Mouse (Mus musculus) liver, embryonic 13.5 days (tissue): Measurements from ENCODE around the gene Glra1. TPM values are rescaled to one million over a fixed set of nuclear protein-coding genes. Genes with fewer than 3 reads are reported as not detected.
A peak's percentile ranks its signal among the peaks of the same experiment; 100 is the strongest.

Experiments
- ATAC-seq: fragments of 200-750 bp; cut with Nextera tagmentation; 2 replicates; pipeline ENCODE4 v1.8.0; 2017; ENCODE audit warnings: low read depth, mild to moderate bottlenecking, moderate number of reproducible peaks, moderate library complexity
- DNase-seq: peaks from one replicate; pipeline ENCODE4 v3.0.0; 2022
- H3K27ac ChIP-seq: fragments of 300-500 bp; sonication (generic); 2 replicates; pipeline ENCODE4 v1.5.1; 2015; ENCODE audit warnings: moderate library complexity, mild to moderate bottlenecking, inconsistent platforms
- H3K27me3 ChIP-seq: fragments of 300-500 bp; sonication (generic); 2 replicates; pipeline ENCODE4 v1.6.1; 2015; ENCODE audit warnings: mild to moderate bottlenecking, inconsistent platforms
- H3K36me3 ChIP-seq: fragments of 300-500 bp; sonication (generic); 2 replicates; pipeline ENCODE4 v1.6.1; 2015; ENCODE audit warnings: mild to moderate bottlenecking, inconsistent platforms
- H3K4me1 ChIP-seq: fragments of 300-500 bp; sonication (generic); replicated peaks from 2 replicates; pipeline ENCODE4 v1.6.1; 2015; ENCODE audit warnings: inconsistent platforms
- H3K4me2 ChIP-seq: fragments of 300-500 bp; sonication (generic); 2 replicates; pipeline ENCODE4 v1.6.1; 2015; ENCODE audit warnings: inconsistent platforms, mild to moderate bottlenecking, moderate library complexity
- H3K4me3 ChIP-seq: fragments of 300-500 bp; sonication (generic); replicated peaks from 2 replicates; pipeline ENCODE4 v1.5.1; 2015; ENCODE audit warnings: mild to moderate bottlenecking, inconsistent platforms
- H3K9ac ChIP-seq: fragments of 300-500 bp; sonication (generic); 2 replicates; pipeline ENCODE4 v1.6.1; 2015; ENCODE audit warnings: mild to moderate bottlenecking, inconsistent platforms
- H3K9me3 ChIP-seq: fragments of 300-500 bp; sonication (generic); replicated peaks from 2 replicates; pipeline ENCODE4 v1.6.1; 2016; ENCODE audit warnings: inconsistent platforms
- WGBS: fragments of 180-500 bp; shearing (Covaris S2); methylation state at CpG from one replicate; pipeline ENCODE4 v1.1.7; 2015; ENCODE audit not compliant: insufficient replicate concordance; 5-methylcytosine and 5-hydroxymethylcytosine counted together
- microRNA-seq: library from miRNA; unstranded; fragments of <30 nt; microRNA quantifications from one replicate; pipeline ENCODE4, GENCODE M21; 2016
- polyA plus RNA-seq: library from polyadenylated mRNA; unstranded; fragments of >200 nt; fragmentation: Nextera tagmentation; extraction: Ambion mirVana; gene quantifications from 2 replicates; pipeline ENCODE4 v1.2.1, GENCODE M21; 2015

Glra1 gene
- polyA plus RNA-seq, 1 experiment from 2014 or later: not detected

DNA sequence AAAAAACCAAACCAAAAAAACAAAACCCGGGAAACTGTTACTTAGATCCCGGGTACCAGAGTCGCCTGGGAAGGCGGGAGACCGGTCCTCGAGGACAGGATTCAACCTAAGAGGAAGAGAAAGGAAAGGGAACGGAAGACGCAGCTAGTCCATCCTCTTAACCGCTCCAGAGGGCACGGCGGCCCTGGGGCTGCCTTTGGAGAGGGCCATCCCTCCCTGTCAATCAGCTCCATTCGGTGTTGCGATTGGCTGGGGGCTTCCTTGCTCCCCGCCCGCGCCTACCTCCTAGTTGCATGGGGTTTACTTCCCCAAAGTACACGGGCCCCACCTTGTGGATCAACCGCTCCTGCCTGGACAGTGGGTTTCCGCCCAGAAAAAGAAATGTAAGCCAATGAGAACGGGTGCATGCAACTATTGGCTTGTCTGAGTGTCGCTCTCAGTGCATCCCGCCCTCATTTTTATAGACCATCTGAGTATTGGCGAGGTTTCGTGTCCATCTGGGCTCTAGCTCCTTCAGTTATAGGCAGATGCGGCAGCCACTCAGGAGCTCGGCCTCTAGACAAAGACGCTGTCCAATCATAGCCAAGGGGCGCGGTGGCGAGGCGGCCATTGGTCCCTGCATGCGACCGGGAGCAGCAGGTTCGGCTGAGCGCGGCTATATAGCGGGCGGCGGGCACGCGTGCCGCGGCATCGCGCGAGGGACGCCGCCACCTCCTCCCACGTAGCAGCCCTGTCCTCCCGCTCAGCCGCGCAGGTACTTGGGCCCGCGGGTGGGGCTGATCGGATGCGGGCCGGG lies 138.8 kb downstream of the Glra1 start, which contains the start of gene G3bp1:
TSS of gene G3bp1 (plus strand) at position 638 of the 796 bp plus-strand sequence.
- H3K4me3 ChIP-seq: peak within 1 kb of the TSS; percentile 96
- H3K27me3 ChIP-seq: no peaks in the 10 kb centered on the region
- WGBS: under 1% methylated on average over 56 of the region's 57 CpGs
- H3K27ac ChIP-seq: peak within 1 kb of the TSS; percentile 93
- H3K4me2 ChIP-seq: peak within 1 kb of the TSS; percentile 80
- peaks cover 57% of the 10 kb centered on the region for H3K4me1 ChIP-seq
- no peaks in the 10 kb centered on the region for H3K9me3 ChIP-seq
- H3K9ac ChIP-seq: peak within 1 kb of the TSS; percentile 96
- H3K36me3 ChIP-seq: peaks cover 20% of the 10 kb centered on the region
- ATAC-seq (peak; percentile 93), DNase-seq (peak; percentile 99)

GRCm38 (mm10) chr11:55468611-55469047 lies 139.4 kb downstream of the Glra1 start:
- Histone ChIP-seq H3K9ac (peak overlapping the region; percentile 84), H3K4me3 (peak overlapping the region; percentile 96), H3K4me1 (peaks cover 50% of the 10 kb centered on the region), H3K9me3 (no peaks in the 10 kb centered on the region), H3K27ac (peak overlapping the region; percentile 93), H3K4me2 (peak overlapping the region; percentile 80), H3K36me3 (peaks cover 14% of the 10 kb centered on the region), H3K27me3 (no peaks in the 10 kb centered on the region)
- ATAC-seq (peak; percentile 20; the same call in 1 of the 2 replicates), DNase-seq (no peak)
- under 1% methylated on average over 17 of the region's 17 CpGs for WGBS

- H3K36me3 ChIP-seq: peaks cover 8% of the 10 kb centered on the region
- peak overlapping the region; percentile 80 for H3K4me2 ChIP-seq
- H3K9me3 ChIP-seq: no peaks in the 10 kb centered on the region
- H3K27me3 ChIP-seq: no peaks in the 10 kb centered on the region
- peaks cover 44% of the 10 kb centered on the region for H3K4me1 ChIP-seq
- H3K27ac ChIP-seq: peak overlapping the region; percentile 93
- 64% methylated on average over 10 of the region's 10 CpGs for WGBS
- peak overlapping the region; percentile 96 for H3K4me3 ChIP-seq
- peak overlapping the region; percentile 84 for H3K9ac ChIP-seq
- DNase-seq: no peak
- no peak for ATAC-seq
These were observed 140.0 kb downstream of the Glra1 start for GRCm38 (mm10) chr11:55468012-55468411.

GRCm38 (mm10) chr11:55465177-55465576 lies 142.8 kb downstream of the Glra1 start:
- DNase-seq (no peak), ATAC-seq (no peak)
- H3K9ac ChIP-seq: no peak overlapping the region
- no peaks in the 10 kb centered on the region for H3K9me3 ChIP-seq
- no peaks in the 10 kb centered on the region for H3K27me3 ChIP-seq
- no peak overlapping the region for H3K4me2 ChIP-seq
- no peak overlapping the region for H3K27ac ChIP-seq
- no peaks in the 10 kb centered on the region for H3K36me3 ChIP-seq
- 85% methylated on average over 3 of the region's 3 CpGs for WGBS
- peaks cover 32% of the 10 kb centered on the region for H3K4me1 ChIP-seq
- no peak overlapping the region for H3K4me3 ChIP-seq

DNA sequence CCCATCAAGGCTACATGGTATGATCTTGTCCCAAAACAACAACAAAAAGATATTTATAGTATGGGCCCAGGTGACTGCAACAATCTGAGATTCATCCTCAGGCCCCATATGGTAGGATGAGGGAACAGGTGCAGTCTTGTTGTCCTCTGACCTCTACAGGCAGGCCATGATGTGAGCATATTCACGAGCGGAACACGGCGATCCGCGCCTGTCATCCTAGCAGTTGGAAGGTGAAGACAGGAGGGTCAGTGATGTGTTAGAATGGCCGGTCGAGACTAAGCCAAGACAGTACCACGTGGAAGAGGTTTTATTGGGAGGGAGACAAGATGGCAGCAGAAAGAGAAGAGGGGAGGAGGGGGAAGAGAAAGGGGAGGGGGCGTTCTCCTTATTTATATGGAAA lies 143.3 kb downstream of the Glra1 start:
- H3K36me3 ChIP-seq: no peaks in the 10 kb centered on the region
- no peaks in the 10 kb centered on the region for H3K27me3 ChIP-seq
- no peak overlapping the region for H3K4me2 ChIP-seq
- WGBS: 73% methylated on average over 10 of the region's 10 CpGs
- no peak overlapping the region for H3K9ac ChIP-seq
- H3K27ac ChIP-seq: peak overlapping the region; percentile 9; the same call in 1 of the 2 replicates
- H3K4me3 ChIP-seq: no peak overlapping the region
- peaks cover 37% of the 10 kb centered on the region for H3K4me1 ChIP-seq
- DNase-seq: no peak
- H3K9me3 ChIP-seq: no peaks in the 10 kb centered on the region
- ATAC-seq: no peak

Small RNA genes within 50 kb of the gene (microRNA-seq; reads per million reads assigned to microRNA genes)
- gene Mir7652: 1.2 reads per million

Other genes starting within 250 kb of the Glra1 start
- gene Sparc, start 185.0 kb downstream of the Glra1 start, polyA plus RNA-seq: 150 and 155 TPM in 2 replicates
- gene Atox1, start 147.0 kb downstream of the Glra1 start, polyA plus RNA-seq: 184 and 205 TPM in 2 replicates
- 96.5 and 114 TPM in 2 replicates for gene G3bp1, start 138.5 kb downstream of the Glra1 start, polyA plus RNA-seq